Mouse (Mus musculus): ENCODE measurements around the gene Ch25h. TPM values are rescaled to one million over a fixed set of nuclear protein-coding genes. Genes with fewer than 3 reads are reported as not detected.

Gene Ch25h
- polyA plus RNA-seq, 1 experiment from 2014 or later: 0.85 TPM

DNA sequence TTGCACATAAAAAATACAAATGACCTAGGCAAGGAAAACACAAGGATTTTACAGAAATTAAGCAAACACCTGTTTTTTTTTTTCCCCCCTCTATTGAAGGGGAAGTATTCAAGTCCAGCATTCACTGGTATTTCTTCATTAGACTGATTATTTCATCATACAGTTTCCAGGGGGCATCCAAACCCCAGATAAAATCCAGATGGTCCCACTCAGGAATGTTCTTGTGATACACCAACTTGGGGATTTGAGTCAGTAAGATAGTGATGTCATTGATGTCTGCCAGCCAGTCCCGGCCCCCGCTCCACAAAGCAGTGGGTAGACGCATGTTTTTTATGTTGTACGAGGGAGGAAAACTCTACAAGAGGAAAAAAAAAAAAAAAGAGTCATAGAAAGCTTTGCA, 18.9 kb upstream of the Ch25h start:
- no peak for ATAC-seq
- no peak overlapping the region for H3K4me2 ChIP-seq (ENCODE audit: low read length)
- H3K4me3 ChIP-seq (ENCODE audit: low read length): no peak overlapping the region
- H3K36me3 ChIP-seq (ENCODE audit: control insufficient read depth, insufficient read depth, low read length): peaks cover 7% of the 10 kb centered on the region; the same call in 1 of the 2 replicates
- no peaks in the 10 kb centered on the region for H3K9me3 ChIP-seq (ENCODE audit: control insufficient read depth, low read length)
- no peaks in the 10 kb centered on the region for H3K27me3 ChIP-seq (replicated peaks; ENCODE audit: control insufficient read depth, insufficient read depth, low read length)
- no peaks in the 10 kb centered on the region for H3K4me1 ChIP-seq (ENCODE audit: control insufficient read depth, insufficient read depth, low read depth, low read length)
- H3K9ac ChIP-seq (ENCODE audit: low read depth, low read length): no peak overlapping the region
- WGBS: 91% methylated on average over 4 of the region's 4 CpGs
- no peak overlapping the region for H3K27ac ChIP-seq (ENCODE audit: low read depth, low read length)

DNA sequence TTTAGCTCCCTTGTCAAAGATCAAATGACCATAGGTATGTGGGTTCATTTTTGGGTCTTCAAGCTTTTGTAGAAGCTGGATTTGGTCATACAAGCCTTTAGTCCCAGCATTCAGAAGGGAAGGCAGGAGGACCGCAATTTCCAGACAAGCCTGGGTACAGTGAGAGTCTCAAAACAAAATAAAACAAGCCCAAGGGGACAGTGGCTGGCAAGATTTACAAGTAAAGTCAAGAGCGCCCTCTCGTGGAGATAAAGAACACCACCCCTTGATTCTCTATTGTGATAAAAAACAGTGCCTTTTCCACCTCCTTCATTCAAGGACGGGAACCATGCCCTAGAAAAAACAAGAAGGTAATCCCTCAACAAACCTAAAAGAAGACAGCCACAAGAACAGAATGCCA, 8.6 kb upstream of the Ch25h start:
- 12% methylated on average over 4 of the region's 4 CpGs for WGBS
- no peak overlapping the region for H3K9ac ChIP-seq (ENCODE audit: low read depth, low read length)
- no peaks in the 10 kb centered on the region; the same call in 1 of the 2 replicates for H3K27me3 ChIP-seq (replicated peaks; ENCODE audit: control insufficient read depth, insufficient read depth, low read length)
- no peaks in the 10 kb centered on the region for H3K36me3 ChIP-seq (ENCODE audit: control insufficient read depth, insufficient read depth, low read length)
- no peaks in the 10 kb centered on the region for H3K4me1 ChIP-seq (ENCODE audit: control insufficient read depth, insufficient read depth, low read depth, low read length)
- ATAC-seq: no peak
- no peak overlapping the region for H3K4me2 ChIP-seq (ENCODE audit: low read length)
- H3K27ac ChIP-seq (ENCODE audit: low read depth, low read length): no peak overlapping the region
- no peaks in the 10 kb centered on the region for H3K9me3 ChIP-seq (ENCODE audit: control insufficient read depth, low read length)
- H3K4me3 ChIP-seq (ENCODE audit: low read length): no peak overlapping the region

DNA sequence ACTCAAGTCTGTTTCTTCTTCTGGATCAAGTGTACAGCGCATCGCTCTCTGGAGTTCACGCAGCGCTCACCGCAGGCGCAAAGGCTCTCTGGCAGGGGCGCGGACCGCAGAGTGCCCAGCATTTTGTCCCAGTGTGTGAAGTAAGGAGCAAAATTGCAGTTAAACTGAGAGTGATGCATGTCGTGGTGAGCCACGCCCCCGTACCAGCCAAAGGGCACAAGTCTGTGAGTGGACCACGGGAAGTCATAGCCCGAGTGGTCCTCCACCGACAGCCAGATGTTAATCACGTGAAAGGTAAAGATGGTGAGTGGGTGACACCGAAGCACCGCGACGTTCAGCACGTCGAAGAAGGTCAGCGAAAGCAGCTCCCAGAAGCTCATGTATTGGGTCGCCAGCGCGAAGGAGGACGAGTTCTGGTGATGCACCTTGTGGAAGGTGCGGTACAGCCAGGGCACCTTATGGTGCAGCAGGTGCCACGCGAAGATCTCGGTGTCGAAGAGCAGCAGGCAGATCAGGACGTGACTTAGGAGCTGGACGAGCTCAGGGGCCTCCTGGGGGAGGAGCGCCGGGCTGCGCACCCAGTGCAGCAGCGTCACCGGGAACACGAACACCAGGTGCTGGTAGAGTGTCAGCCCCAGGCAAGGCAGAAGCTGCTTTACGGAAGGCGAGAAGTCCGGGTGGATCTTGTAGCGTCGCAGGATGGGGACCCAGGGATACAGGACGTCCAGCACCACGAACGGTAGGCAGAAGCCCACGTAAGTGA, 555 bp downstream of the Ch25h start:
- H3K4me1 ChIP-seq (ENCODE audit: control insufficient read depth, insufficient read depth, low read depth, low read length): peaks cover 9% of the 10 kb centered on the region
- H3K4me3 ChIP-seq (ENCODE audit: low read length): peak overlapping the region; percentile 62
- 7% methylated on average over 49 of the region's 49 CpGs for WGBS
- peak overlapping the region; percentile 95 for H3K4me2 ChIP-seq (ENCODE audit: low read length)
- peak; percentile 86 for ATAC-seq
- H3K36me3 ChIP-seq (ENCODE audit: control insufficient read depth, insufficient read depth, low read length): no peaks in the 10 kb centered on the region
- H3K9ac ChIP-seq (ENCODE audit: low read depth, low read length): peak overlapping the region; percentile 49
- H3K9me3 ChIP-seq (ENCODE audit: control insufficient read depth, low read length): no peaks in the 10 kb centered on the region
- H3K27me3 ChIP-seq (replicated peaks; ENCODE audit: control insufficient read depth, insufficient read depth, low read length): peaks cover 12% of the 10 kb centered on the region
- H3K27ac ChIP-seq (ENCODE audit: low read depth, low read length): no peak overlapping the region

DNA sequence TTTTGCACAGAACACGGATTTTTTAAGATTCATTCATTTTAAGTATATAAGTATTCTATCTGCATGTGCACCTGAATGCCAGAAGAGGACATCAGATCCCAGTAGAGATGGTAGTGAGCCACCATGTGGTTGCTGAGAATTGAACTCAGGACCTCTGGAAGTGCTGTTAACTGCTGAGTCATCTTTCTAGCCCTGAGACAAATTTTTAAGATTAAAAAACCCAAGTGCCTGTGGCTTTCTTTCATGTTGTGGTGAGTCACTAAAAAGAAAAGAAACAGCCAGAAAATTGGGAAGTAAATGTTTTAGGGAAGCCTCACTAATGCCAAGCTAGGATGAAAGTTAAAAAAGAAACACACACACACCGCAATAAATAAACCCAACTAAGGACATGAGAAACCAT, 3.3 kb downstream of the Ch25h start:
- no peak overlapping the region for H3K27ac ChIP-seq (ENCODE audit: low read depth, low read length)
- H3K9me3 ChIP-seq (ENCODE audit: control insufficient read depth, low read length): no peaks in the 10 kb centered on the region
- peaks cover 12% of the 10 kb centered on the region for H3K27me3 ChIP-seq (replicated peaks; ENCODE audit: control insufficient read depth, insufficient read depth, low read length)
- 84% methylated on average over 2 of the region's 2 CpGs for WGBS
- peaks cover 9% of the 10 kb centered on the region for H3K4me1 ChIP-seq (ENCODE audit: control insufficient read depth, insufficient read depth, low read depth, low read length)
- H3K36me3 ChIP-seq (ENCODE audit: control insufficient read depth, insufficient read depth, low read length): no peaks in the 10 kb centered on the region
- H3K4me3 ChIP-seq (ENCODE audit: low read length): no peak overlapping the region
- no peak for ATAC-seq
- H3K4me2 ChIP-seq (ENCODE audit: low read length): no peak overlapping the region
- H3K9ac ChIP-seq (ENCODE audit: low read depth, low read length): no peak overlapping the region

DNA sequence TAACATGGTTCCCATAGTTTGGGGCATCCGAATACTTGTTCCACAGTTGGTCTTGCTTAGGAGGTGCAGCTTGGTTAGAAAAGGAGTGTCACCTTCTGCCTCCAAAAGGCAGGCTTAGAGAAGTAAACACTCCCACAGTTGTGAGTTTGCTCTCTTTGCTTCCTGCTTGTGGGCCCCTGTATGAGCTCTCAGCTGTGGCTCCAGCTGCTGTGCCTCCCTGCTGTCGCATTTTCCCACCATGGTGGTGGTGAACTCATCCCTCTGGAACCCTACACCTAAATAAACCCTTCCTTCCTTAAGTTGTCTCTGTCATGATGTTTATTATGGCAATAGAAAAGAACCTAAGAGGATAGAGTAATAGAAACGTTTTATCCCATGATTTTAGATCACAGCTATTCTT, 6.2 kb downstream of the Ch25h start:
- 53% methylated on average over 3 of the region's 3 CpGs for WGBS
- Histone ChIP-seq H3K4me3 (ENCODE audit: low read length) (no peak overlapping the region), H3K36me3 (ENCODE audit: control insufficient read depth, insufficient read depth, low read length) (no peaks in the 10 kb centered on the region), H3K27me3 (replicated peaks; ENCODE audit: control insufficient read depth, insufficient read depth, low read length) (peaks cover 4% of the 10 kb centered on the region), H3K27ac (ENCODE audit: low read depth, low read length) (no peak overlapping the region), H3K9me3 (ENCODE audit: control insufficient read depth, low read length) (no peaks in the 10 kb centered on the region), H3K9ac (ENCODE audit: low read depth, low read length) (no peak overlapping the region), H3K4me1 (ENCODE audit: control insufficient read depth, insufficient read depth, low read depth, low read length) (no peaks in the 10 kb centered on the region), H3K4me2 (ENCODE audit: low read length) (no peak overlapping the region)
- ATAC-seq: no peak

DNA sequence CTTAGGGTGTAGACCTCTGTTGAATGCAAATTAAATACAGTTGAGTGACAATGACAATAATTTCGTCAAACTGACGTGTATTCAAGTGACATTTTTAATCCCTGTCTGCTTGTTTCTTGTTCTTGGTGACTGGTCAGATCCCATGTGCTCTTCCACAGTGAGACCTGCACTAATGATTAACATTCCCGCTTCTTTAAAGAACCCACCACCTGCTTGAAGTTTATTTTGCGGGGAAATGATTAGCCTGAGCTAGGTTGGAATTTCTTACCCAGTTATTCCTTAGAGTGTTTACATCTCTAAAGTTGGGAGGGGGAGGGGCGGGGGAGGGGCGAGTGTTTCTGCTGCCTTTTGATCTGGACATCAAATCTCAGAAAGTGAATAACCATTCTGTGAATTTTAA, 6.7 kb downstream of the Ch25h start:
- Histone ChIP-seq H3K4me3 (ENCODE audit: low read length) (no peak overlapping the region), H3K27ac (ENCODE audit: low read depth, low read length) (no peak overlapping the region), H3K4me2 (ENCODE audit: low read length) (no peak overlapping the region), H3K9ac (ENCODE audit: low read depth, low read length) (no peak overlapping the region), H3K4me1 (ENCODE audit: control insufficient read depth, insufficient read depth, low read depth, low read length) (no peaks in the 10 kb centered on the region), H3K9me3 (ENCODE audit: control insufficient read depth, low read length) (no peaks in the 10 kb centered on the region), H3K36me3 (ENCODE audit: control insufficient read depth, insufficient read depth, low read length) (no peaks in the 10 kb centered on the region), H3K27me3 (replicated peaks; ENCODE audit: control insufficient read depth, insufficient read depth, low read length) (peaks cover 2% of the 10 kb centered on the region)
- no peak for ATAC-seq
- 36% methylated on average over 6 of the region's 6 CpGs for WGBS

DNA sequence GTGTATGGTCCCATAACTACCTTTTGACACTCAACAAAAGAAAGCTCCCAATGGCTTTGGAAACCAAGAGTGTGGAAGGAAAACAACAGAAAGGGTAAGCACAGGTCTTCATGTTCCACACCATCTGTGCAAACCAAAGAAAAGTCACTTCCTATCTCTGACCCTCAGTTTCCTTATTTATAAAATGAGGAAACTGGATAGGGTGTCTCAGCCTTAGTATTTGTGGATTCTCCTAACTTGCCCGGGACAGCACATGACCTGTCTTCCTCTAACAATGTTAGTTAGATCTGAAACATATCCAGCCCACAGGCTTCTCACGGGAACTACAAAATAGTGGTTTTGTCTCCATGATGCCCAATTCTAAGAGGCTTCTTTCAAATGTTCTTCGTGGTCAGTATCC, 10.5 kb downstream of the Ch25h start:
- H3K36me3 ChIP-seq (ENCODE audit: control insufficient read depth, insufficient read depth, low read length): no peaks in the 10 kb centered on the region
- no peak overlapping the region for H3K4me2 ChIP-seq (ENCODE audit: low read length)
- H3K9me3 ChIP-seq (ENCODE audit: control insufficient read depth, low read length): no peaks in the 10 kb centered on the region
- 85% methylated on average over 3 of the region's 3 CpGs for WGBS
- H3K4me1 ChIP-seq (ENCODE audit: control insufficient read depth, insufficient read depth, low read depth, low read length): no peaks in the 10 kb centered on the region
- no peak overlapping the region for H3K9ac ChIP-seq (ENCODE audit: low read depth, low read length)
- ATAC-seq: no peak
- no peak overlapping the region for H3K27ac ChIP-seq (ENCODE audit: low read depth, low read length)
- H3K27me3 ChIP-seq (replicated peaks; ENCODE audit: control insufficient read depth, insufficient read depth, low read length): no peaks in the 10 kb centered on the region
- H3K4me3 ChIP-seq (ENCODE audit: low read length): no peak overlapping the region

DNA sequence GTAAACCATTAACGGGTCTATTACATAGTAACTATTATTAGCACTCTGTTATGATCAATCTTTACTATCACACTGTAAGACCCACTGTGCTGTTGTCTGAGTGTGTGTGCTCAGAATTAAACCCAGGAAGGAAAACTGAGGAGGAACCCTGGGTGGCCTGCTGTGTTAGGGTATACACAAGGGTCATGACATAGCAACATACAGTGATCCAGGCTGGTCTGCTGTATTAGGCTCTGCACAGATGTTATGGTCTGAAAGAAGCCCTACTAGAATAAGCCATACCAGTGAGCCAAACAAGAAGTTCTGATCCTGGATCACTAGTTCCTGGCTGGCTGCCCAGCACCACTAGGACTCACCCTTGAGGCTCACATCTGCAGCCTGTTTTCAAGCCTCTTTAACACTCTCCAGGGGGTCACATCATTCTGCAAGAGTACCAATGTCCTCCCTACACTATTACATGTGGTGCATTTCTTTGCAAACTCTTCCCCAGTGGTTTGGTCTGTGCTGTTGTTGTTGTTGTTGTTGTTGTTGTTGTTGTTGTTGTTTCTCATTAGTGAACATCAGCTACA, 13.4 kb downstream of the Ch25h start:
- H3K27ac ChIP-seq (ENCODE audit: low read depth, low read length): no peak overlapping the region
- H3K4me3 ChIP-seq (ENCODE audit: low read length): no peak overlapping the region
- WGBS: 74% methylated on average over 1 of the region's 1 CpGs
- H3K4me2 ChIP-seq (ENCODE audit: low read length): no peak overlapping the region
- H3K9me3 ChIP-seq (ENCODE audit: control insufficient read depth, low read length): no peaks in the 10 kb centered on the region
- ATAC-seq: no peak
- H3K9ac ChIP-seq (ENCODE audit: low read depth, low read length): no peak overlapping the region
- H3K27me3 ChIP-seq (replicated peaks; ENCODE audit: control insufficient read depth, insufficient read depth, low read length): no peaks in the 10 kb centered on the region
- no peaks in the 10 kb centered on the region for H3K36me3 ChIP-seq (ENCODE audit: control insufficient read depth, insufficient read depth, low read length)
- no peaks in the 10 kb centered on the region for H3K4me1 ChIP-seq (ENCODE audit: control insufficient read depth, insufficient read depth, low read depth, low read length)

DNA sequence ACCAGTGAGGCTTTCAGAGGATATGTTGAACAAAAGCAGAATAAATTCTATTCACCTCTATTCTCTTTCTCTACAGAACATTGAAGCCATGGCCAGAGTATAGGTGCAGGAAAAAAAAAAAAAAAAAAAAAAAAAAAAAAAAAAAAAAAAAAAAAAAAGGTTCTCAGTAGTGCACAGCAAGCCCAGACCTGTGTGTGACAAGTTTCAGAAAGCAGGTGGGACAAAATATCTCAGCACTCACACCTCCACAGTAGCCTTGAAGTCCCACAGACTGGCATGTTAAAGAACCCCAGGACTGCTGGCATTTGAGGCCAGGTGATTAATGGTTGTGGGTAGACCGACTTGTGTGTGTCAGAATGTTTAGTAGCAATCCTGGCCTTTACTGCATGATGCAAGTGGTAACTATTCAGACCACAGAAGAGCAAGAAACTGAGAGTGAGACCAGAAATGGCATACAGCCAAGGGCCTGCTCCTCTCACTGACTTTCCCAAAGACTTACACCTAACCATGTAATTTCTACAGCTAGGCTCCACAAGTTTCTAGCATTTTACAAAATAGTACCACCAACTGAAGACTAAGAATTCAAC, 24.1 kb downstream of the Ch25h start:
- Histone ChIP-seq H3K4me2 (ENCODE audit: low read length) (no peak overlapping the region), H3K9me3 (ENCODE audit: control insufficient read depth, low read length) (no peaks in the 10 kb centered on the region), H3K4me1 (ENCODE audit: control insufficient read depth, insufficient read depth, low read depth, low read length) (no peaks in the 10 kb centered on the region), H3K36me3 (ENCODE audit: control insufficient read depth, insufficient read depth, low read length) (no peaks in the 10 kb centered on the region), H3K27ac (ENCODE audit: low read depth, low read length) (no peak overlapping the region), H3K4me3 (ENCODE audit: low read length) (no peak overlapping the region), H3K9ac (ENCODE audit: low read depth, low read length) (no peak overlapping the region), H3K27me3 (replicated peaks; ENCODE audit: control insufficient read depth, insufficient read depth, low read length) (no peaks in the 10 kb centered on the region)
- ATAC-seq: no peak
- 71% methylated on average over 1 of the region's 1 CpGs for WGBS
